Mouse (Mus musculus) testis, postnatal 14 days (tissue): ENCODE measurements at regions not wholly inside any gene's neighbourhood (a gene's known extent, or its start where the extent isn't known, plus 50 kb on each side); places are given as distances from the start of the nearest gene placed in this dataset.

Source experiments
- DNase-seq: peaks from one replicate; pipeline ENCODE4 v3.0.0; 2021; ENCODE audit warnings: low spot score

DNA sequence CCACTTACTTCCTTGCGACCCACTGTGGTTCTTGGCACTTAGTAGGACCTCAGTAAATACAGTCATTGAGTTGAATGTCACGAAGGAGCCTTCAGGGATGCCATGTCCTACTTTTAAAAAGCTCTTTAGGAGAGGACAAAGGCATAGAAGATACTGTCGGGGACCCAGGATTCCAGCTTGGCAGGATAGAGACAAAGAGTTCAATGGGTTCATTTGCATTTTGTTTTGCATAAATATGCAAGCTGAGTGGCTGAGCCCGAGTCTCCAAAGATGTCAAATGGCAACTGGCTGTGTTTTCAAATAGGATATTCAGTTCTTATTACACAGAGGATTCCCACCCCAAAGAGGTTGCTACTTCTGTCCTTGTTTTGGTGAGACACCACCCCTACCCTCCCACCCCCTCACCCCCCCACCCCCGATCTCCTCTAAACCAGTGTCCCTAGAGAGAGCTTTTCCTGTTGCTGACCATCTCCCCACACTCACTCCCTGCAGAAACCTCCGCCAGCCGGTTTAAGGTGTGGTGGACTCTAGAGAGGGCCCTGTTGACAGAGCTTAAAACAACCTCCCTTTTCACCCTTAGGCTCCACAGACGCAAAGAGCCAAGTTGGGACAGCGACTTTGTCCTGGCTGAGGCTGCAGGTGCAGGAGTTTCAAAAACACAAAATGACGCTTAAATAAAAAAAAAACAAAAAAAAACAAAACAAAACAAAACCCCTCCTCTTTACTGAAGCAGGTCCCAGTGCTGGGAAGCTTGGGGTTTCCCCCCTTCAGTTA is 57.9 kb downstream of the Sox9 start:
- no peak for DNase-seq

DNA sequence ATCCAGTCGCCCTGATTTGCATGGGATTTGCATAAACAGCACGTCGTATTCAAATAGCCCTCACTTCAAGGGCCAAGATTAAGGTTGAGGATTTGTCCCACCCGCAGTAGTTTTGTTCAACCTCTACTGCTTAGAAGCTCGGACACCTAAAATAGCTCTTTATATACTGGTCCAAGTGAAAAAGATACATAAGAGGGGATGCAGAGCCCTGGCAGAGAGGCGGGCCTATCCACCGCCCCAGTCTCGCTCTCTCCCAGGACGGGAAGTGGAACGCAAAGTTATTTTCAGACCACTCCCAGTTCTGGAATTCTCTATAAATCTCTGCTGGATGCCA is 58.4 kb downstream of the Sox9 start:
- no peak for DNase-seq

DNA sequence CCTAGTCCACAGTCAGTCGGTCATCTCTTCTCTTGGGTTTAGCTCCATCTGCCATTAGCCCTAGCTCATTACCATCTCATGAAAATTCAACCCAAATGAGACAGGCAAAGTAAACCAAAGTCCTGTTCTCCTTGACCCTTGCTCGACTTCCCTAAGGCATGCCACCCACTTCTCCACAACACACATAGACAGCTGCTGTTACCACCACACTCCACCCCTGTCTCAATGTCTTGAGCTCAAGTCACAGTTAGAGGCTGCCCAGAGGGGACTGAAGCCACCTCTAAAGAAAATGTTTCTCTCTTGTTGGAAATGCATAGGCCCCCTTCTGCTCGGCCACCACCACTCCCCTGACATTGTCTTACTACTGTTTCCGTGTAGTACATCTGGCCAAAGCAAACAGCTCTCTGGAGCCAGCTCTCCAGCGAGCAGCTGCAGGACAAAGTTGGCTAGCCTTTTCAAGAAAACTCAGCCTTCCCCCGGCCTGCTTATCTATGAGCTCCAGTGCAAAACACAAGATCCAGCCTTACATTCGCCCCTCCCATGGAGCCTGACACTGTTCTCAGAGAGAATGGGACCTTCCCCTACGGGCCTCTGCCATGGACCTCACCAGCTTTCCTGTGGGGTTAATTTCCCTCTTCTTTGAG is 62.4 kb downstream of the Sox9 start:
- no peak for DNase-seq

DNA sequence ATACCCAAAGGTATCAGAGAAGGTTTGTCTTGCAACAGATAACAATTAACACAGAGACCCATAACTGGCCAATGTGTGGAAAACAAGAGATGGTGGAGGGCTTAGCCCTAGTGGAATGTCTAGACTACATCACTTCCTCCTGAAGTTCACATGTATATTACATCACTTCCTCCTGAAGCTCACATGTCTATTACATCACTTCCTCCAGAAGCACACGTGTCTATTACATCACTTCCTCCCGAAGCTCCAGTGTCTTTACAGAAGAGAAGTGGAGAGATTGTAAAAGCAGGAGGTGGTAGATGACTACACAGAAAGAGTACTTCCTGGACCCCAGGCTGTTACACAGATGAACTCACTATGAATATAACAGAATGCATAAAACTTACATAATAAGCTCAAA is 65.1 kb downstream of the Sox9 start:
- no peak for DNase-seq

DNA sequence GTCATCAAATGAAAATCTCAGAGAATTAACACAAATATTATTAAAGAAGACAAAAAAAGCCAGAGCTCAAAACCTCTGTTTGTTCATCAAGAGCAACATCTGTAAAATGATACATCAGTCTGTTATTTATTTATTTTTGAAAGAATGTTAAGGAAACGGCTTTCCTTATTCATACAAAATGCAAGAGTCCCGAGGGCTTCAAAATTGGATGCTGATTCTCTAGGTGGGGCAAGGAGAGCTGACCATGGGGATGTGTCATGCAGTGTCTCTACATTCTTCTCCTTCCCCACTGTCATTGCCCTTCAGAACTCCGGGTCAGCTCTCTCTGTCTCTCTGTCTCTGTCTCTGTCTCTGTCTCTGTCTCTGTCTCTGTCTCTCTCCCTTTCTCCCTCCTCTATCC is 65.8 kb downstream of the Sox9 start:
- DNase-seq: no peak

DNA sequence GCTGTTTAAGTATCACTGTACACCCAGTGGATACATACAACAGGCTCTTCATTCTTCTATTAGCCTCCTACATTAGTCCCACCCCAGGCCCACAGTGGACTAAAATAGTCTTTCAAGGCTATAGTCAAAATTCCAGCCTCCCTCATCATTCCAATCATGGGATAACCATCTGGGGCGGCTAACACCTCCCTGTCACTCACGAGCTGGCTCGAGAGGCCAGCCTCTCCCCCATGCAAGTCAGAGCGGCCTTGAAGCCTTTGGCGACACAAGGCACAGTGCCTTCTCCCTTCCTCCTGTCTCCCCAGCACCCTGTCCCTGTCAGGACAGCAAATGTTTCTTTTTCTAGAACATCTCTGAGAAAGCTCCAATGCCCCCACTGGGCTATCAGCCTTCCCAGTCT is 68.0 kb downstream of the Sox9 start:
- DNase-seq: peak; percentile 86

DNA sequence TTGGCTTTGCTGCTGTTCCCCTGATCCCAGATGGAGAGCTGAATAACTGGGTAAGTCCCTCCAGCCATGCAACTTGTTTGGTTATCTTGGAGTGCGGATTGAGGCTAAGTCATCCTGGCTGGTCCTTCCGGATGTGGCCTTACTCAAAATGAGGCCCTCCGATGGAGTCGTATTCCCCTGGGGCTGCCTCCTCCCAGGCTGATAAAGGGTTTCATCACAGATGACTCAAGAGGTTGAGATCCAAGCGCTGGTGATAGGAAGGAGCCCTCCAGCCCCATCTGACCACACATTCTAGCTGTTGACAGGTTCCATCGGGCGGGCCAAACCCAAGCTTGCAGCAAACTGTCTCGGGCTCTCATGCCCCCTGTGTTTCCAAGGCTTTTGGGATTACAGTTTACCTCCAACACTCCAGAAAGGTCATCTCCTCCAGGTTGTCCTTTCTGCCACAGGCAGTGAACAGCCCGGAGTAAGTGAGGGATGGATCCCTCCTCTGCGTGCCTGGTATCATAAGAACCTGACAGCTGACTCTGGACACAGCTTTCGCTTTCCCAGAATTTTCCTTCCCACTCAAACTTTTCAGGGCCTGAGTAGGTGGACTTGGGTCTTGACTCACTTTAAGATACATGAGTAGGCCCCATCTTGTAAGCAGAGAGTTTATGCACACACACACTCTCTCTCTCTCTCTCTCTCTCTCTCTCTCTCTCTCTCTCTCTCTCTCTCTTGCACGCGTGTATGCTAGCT is 68.7 kb downstream of the Sox9 start:
- DNase-seq: no peak

DNA sequence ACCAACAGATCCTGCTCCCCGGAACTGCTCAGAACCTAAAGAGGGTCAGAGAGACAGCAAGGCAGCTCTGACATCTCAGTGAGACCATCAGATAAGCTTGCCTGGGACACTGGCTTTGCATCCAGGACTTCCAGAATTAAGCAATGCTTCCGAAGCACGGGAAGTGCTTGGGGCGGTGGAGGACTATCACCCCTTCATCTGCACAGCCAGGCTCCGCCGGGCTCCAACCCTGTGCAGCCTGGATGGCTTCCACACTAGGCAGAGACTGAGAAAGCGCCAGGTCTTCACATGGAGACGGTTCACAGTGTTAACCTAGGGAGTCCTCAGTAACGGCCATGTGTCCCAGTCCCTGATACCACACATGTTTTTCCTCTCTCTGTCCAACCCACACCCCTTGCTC is 69.3 kb downstream of the Sox9 start:
- DNase-seq: no peak

DNA sequence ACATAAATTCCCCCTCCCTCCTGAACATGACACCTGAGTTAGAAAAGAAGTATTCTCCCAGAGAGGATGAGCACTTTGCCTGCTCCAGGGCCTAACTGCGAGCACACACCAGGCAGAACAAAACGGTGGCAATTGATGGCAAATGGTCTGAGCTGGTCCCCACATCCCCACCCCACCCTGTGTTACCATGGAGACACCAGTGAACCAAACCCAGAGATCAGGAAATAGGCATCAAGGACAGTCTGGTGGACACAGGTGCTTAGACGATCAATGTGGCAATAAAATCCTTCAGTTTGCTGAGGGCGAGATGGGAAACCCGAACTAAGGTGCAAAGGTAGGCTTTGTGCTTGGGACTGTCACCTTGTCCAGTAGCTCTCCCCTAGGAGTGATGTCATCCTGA is 74.0 kb downstream of the Sox9 start:
- no peak for DNase-seq

DNA sequence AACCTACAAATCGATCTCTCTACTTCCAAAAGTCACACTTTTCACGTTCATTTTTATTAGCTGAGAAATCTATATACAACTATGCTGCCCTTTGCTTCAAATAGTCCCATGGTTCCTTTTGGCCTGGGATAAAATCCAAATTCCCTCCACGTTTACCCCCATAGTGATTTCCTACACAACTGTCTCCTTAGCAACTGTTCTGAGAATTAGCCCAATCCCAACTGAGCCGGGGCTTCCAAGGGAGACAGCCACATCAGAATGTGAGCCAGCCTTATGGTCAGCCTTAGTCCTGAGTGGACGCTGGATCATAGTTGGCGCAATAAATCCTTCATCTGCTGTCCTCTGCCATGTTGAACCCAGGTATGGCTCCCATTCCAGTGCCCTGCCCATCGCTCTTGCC is 77.3 kb downstream of the Sox9 start:
- no peak for DNase-seq

DNA sequence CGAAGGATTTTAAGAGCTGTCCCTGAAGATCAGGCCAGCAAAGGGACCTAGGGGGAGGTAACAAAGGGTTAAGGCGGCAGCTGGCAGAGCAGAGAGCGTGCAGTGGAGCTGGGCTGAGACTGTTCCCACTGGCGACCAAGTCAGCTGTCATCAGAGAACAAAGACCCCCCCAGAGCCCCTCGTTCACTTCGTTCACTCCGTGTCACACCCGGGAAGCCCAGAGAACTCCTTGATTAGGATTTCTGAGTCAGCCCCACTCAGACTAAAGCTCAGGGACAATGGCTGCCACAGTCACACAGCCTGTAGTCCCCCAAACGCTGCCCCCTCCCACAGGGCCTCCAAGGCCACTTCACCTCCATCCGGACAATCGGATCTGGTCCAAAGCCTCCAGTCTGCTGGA is 78.8 kb downstream of the Sox9 start:
- DNase-seq: no peak

DNA sequence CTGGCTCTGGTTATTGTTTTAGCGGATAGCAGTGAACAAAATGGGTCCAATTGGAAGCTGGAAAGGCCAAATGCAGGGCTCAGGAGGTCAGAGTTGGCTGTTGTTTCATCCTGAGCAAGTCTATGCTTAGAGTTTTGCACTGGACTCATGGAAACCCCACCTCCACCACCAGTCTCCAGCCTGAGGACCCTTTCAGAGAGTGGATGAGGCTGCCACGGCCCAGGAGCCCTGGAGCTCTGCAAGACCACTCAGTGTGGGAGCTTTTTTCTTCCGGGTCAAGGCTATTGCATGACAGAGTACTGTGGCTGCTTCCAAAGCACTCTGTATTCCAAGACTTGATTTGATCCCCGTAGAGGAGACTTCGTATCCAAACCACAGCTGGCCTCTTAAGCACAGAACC is 79.2 kb downstream of the Sox9 start:
- DNase-seq: no peak

DNA sequence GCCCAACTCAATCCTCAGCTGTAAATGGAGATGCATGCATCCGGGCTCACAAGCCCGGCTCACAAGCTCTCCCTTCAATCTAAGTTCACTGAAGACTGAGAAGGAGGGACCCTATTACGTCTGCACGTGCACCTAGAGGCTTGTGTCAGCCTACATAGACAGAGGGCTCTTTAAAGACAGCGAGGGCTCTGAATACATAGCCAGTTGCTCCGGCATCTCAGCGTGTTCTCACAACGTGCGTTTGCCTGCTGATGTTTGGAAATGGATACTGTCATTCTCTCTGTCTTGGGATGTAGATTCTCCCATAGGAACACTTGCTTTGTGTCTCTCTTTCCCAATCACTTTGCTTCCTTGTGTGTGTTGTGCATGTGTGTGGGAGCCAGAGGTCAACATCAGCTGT is 83.8 kb downstream of the Sox9 start:
- no peak for DNase-seq

DNA sequence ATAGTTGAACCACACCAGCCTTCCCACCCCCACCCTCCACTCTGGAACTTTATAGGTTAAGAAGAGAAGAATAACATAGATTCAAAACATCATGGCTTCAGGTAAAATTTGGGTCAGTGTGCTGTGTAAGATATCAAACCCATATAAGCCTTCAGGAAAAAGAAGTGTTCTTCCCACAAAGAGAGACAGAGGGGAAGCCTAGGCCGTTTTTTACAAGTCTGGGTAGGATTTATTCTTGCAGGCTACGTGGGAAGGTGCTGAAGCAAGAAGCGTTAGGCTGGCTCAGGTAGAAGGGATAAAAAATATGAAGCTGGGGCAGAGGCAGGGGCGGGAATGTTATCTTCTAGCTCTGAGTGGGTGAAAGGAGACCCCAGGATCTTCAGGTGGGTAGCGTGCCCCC is 87.5 kb downstream of the Sox9 start:
- DNase-seq: no peak

DNA sequence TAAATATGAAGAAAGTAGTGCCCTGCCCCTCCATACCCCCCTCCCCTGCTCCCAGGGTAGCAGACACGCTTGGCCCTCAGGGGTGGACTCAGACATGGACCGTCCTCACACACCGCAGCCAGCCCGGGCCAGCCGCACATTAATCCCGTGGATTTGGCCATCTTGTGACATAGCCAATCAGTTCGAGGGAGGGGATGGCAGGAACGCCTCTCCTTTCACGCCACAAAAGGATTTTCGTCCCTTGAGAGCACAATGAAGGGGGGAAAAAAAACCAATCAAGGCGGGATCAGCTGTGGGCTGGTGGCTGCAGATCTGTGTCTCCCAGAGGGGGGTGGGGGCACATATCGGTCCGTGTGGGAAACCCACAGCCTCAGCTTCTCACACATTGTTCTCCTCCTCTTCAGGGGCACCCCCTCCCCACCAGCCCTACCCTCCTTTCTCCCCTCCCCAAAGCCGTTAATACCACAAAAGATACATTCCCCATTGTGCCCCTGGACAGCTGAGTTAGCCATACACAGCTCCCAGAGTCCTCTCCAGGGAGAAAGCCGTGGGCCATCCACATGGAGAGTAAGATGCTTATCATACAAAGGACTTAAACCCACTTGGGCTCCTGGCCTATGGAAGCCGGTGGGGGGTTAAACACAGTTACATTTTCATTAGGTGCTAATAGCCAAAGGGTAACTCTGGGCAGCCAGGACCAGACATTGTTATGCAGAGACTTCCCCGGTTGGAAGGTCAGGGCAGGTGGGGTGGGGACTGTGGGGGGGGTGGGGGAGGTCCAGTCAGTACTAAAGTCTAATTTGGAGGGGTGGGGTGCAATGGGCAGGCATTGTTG is 88.4 kb downstream of the Sox9 start:
- no peak for DNase-seq

DNA sequence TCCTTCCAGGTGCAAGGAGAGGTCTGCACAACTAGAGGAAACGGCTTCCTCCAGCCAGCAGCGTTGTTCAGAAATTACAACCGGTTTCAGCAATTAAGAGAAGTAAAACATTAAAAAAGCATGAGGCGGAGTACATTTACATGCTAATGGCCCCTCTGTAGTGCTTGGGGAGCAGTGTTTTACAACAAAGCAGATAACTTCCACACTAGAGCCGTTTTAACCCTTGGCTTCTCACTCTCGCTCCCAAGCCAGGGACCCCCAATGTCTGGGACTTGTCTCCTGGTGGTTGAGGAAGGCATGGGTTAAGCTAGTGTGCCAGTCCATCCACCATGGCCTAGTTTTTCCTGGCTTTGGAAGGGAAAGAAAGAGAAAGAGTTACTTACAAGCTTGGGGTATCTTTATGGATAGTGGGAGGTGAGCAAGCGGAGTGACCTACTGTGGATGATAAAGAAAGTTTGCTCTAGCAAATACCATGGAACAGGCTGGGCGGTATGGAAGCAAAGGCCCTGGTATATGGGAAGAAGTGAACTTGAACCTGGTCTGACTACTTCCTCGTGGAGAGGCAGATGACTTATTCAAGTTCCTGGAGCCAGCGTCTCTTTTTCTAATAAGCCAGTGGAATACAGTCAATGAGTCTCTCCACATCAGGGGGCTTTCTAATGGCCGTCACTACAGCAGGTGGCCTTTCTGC is 90.8 kb downstream of the Sox9 start:
- DNase-seq: no peak

DNA sequence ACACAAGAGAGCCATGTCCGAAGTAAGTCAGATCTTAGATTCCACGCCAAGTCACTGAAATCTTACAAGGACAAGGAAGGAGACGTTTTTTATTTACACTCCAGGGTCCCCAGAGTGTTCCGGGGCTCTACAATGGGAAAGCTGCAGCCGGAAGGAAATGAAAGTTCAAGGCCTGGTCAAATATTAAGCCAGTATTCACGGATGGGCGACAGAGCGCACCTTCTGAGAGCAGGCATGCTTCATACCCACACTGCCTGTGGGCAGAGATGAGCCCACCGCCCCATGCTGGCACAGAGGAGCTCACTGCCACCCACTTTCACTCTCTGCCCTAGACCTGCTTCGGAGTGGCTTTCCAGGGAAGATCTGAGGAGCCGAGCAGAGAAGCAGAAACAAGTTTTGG is 92.2 kb downstream of the Sox9 start:
- DNase-seq: no peak

DNA sequence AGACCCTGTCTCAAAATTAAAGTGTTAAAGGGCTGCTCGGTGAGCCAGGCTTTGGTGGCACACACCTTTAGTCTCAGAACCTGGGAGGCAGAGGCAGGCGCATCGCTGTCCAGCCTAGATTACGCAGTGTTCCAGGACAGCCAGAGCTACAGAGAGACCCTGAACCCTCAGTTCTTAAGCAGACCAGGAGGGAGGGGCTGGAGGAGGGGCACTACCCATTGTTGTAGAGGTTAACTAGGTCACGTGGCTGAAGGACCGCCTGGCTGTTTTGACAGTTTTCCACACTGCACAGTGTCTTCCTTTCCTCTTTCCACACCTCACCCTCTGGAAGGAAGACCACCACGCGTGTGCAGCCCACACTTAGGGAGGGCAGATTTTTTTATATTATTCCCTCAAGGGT is 94.2 kb downstream of the Sox9 start:
- DNase-seq: no peak

DNA sequence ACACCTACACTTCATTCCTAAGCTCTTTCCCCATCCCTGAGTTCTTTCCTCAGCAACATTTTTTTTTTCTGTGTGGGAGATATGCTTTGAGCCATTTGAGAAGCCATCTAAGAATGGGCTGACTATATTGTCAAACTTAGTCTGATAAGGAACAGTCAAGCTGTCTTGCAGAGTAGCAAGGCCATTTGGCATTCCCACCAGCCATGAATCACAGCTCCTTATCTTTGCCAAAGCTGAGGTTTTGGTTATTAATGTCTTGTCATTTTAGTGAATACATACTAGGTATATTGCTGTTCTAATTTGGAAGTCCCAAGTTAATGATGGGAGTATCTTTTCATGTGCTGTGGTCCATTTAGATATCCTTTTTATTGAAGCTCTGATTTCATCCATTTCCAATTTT is 96.4 kb downstream of the Sox9 start:
- no peak for DNase-seq

DNA sequence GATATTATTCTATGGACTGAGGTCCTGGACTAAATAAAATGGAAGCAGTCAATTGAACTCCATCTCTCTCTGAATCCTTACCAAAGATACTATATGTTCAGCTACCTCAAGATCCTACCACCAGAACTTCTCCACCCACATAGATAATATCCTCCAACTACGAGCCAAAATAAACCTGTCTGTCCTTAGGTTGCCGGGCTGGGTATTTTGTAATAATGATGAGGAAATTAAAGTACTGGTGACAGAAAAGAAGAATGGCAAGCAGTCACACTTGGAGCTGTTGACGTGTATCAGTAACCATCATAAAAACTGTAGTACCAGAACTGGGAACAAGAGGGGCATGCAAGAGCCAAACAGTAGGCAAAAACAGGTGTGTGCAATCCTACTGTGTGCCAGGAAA is 98.7 kb downstream of the Sox9 start:
- no peak for DNase-seq

DNA sequence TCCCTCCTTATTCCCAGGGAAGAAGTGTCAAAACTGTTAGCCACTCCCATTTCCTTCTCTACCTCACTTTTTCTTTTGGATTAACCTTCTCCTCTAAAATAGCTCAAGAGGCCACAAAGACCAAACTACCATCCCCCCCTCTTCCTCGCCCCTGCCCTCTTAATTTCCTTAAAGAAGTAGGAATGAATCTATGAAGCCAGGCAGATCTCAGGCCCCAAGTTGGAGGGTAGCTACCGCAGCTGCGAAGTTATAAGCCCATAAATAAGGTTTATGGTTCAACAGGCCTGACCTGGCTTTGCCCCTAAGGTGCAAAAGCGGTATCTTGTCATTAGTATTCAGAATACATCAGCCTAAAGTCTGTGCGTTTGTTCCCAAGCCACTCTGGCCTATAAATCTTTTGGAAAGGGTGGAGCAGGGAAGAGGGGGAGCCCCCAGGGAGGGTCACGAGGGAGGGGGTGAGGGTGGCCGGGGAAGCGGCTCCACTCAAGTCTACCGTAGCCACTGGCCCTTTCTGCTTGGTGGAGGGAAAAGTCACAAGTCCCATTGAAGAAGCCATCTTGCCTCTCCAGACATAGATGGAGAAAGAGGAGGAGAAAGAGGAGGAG is 103.4 kb downstream of the Sox9 start:
- no peak for DNase-seq

DNA sequence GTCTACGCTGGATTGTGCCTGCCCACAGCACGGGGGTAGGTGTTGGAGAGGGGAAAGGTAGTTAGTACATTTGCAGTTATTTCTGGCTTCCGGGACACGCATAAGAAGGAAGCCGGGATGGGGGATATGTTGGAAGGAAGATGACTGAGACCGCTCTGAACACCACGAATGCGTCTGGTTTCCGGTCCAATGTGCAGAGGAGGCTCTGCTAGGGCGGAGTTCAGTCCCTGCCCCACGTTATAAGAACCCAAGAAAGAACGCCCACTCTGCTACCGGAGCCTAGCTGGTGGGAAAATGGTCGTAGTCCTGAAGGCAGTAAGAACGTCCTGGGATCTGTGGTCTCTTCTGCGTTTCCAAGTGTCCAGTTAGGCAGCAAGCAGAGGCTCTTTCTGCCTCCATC is 104.1 kb downstream of the Sox9 start:
- no peak for DNase-seq
